Mouse (Mus musculus) hindbrain, embryonic 11.5 days (tissue): ENCODE data around the gene Lsamp. TPM values are rescaled to one million over a fixed set of nuclear protein-coding genes. Genes with fewer than 3 reads are reported as not detected.

Experiments
- ATAC-seq: fragments of 200-750 bp; cut with Nextera tagmentation; 2 replicates; pipeline ENCODE4 v1.8.0; 2017; ENCODE audit warnings: mild to moderate bottlenecking, moderate TSS enrichment, moderate library complexity; ENCODE audit not compliant: low FRiP score
- DNase-seq: peaks from one replicate; pipeline ENCODE4 v3.0.0-alpha.2; 2015; ENCODE audit warnings: low spot score
- H3K27ac ChIP-seq: fragments of 300-500 bp; sonication (generic); 2 replicates; pipeline ENCODE4 v1.5.1; 2014; ENCODE audit warnings: mild to moderate bottlenecking, low read depth, low read length
- H3K27me3 ChIP-seq: fragments of 300-500 bp; sonication (generic); 2 replicates; pipeline ENCODE4 v1.6.1; 2014; ENCODE audit warnings: mild to moderate bottlenecking, low read length, moderate library complexity, mixed read lengths; ENCODE audit not compliant: control insufficient read depth, insufficient read depth
- H3K36me3 ChIP-seq: fragments of 300-500 bp; sonication (generic); 2 replicates; pipeline ENCODE4 v1.6.1; 2014; ENCODE audit warnings: mild to moderate bottlenecking, low read length, moderate library complexity, mixed read lengths; ENCODE audit not compliant: control insufficient read depth, insufficient read depth
- H3K4me1 ChIP-seq: fragments of 300-500 bp; sonication (generic); replicated peaks from 2 replicates; pipeline ENCODE4 v1.6.1; 2014; ENCODE audit warnings: low read length, mixed read lengths; ENCODE audit not compliant: control insufficient read depth, insufficient read depth
- H3K4me2 ChIP-seq: fragments of 300-500 bp; sonication (generic); replicated peaks from 2 replicates; pipeline ENCODE4 v1.6.1; 2014; ENCODE audit warnings: mild to moderate bottlenecking, low read depth, low read length
- H3K4me3 ChIP-seq: fragments of 300-500 bp; sonication (generic); 2 replicates; pipeline ENCODE4 v1.5.1; 2014; ENCODE audit warnings: low read depth, low read length
- H3K9ac ChIP-seq: fragments of 300-500 bp; sonication (generic); 2 replicates; pipeline ENCODE4 v1.6.1; 2014; ENCODE audit warnings: low read depth, low read length
- H3K9me3 ChIP-seq: fragments of 300-500 bp; sonication (generic); 2 replicates; pipeline ENCODE4 v1.6.1; 2016; ENCODE audit warnings: low read length; ENCODE audit not compliant: control insufficient read depth
- WGBS: fragments of 180-500 bp; shearing (Covaris S2); extraction: QIAGEN DNeasy Blood & Tissue Kit; methylation state at CpG from one replicate; pipeline ENCODE4 v1.1.7; 2014; 5-methylcytosine and 5-hydroxymethylcytosine counted together
- polyA plus RNA-seq: library from polyadenylated mRNA; unstranded; fragments of >200 nt; fragmentation: Nextera tagmentation; extraction: Ambion mirVana; gene quantifications from 2 replicates; pipeline ENCODE4 v1.2.1, GENCODE M21; 2014

Gene Lsamp
- polyA plus RNA-seq, 1 experiment from 2014 or later = 16.3 TPM

- H3K4me1 ChIP-seq = no peaks in the 10 kb centered on the region
- no peaks in the 10 kb centered on the region for H3K27me3 ChIP-seq
- 77% methylated on average over 5 of the region's 5 CpGs for WGBS
- H3K4me3 ChIP-seq = no peak overlapping the region
- no peaks in the 10 kb centered on the region for H3K9me3 ChIP-seq
- no peak for DNase-seq
- H3K9ac ChIP-seq = no peak overlapping the region
- no peaks in the 10 kb centered on the region for H3K36me3 ChIP-seq
- no peak overlapping the region for H3K4me2 ChIP-seq
- H3K27ac ChIP-seq = no peak overlapping the region
- no peak for ATAC-seq
Measured at GRCm38 (mm10) chr16:40471967-40472366, 487.8 kb downstream of the Lsamp start.

- H3K4me2 ChIP-seq = no peak overlapping the region
- no peaks in the 10 kb centered on the region for H3K4me1 ChIP-seq
- H3K9me3 ChIP-seq = no peaks in the 10 kb centered on the region
- no peak for ATAC-seq
- H3K9ac ChIP-seq = no peak overlapping the region
- WGBS = 95% methylated on average over 2 of the region's 2 CpGs
- DNase-seq = no peak
- no peaks in the 10 kb centered on the region for H3K27me3 ChIP-seq
- H3K36me3 ChIP-seq = no peaks in the 10 kb centered on the region
- H3K27ac ChIP-seq = no peak overlapping the region
- no peak overlapping the region for H3K4me3 ChIP-seq
Measured at GRCm38 (mm10) chr16:40491606-40492005, 507.4 kb downstream of the Lsamp start.

DNA sequence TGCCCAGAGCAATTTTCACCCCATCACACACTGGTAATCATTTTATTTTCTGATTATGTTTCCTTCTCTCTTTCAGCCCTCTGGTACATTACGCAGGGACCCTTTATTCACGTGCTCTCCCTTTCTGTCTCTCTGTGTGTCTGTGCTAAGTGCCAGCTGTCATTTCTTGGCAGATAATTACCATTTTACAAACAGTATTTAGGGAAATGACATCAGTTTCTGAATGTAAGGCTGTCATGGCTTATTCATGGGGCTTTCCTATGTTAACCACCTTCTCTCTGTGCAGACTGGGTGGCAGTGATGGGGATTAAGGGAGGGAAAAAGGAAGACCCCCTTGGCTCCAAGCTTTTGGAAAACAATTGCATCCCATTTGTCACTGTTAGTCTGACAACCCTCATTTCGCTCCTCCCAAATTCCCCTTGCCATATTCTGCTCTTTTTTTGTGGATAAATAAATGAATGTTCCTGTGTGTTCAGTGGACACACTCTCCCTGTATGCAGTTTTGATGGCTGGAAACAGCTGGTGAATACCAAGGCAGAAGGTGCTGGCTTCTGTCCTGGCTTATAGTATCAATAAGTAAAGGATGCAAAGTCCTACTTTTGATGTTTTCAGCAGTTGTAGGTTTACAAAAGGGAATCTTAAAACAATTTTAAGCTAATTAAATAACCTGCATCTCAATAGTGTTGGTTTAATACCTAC is 520.2 kb downstream of the Lsamp start:
- no peak overlapping the region for H3K9ac ChIP-seq
- no peaks in the 10 kb centered on the region for H3K27me3 ChIP-seq
- H3K4me1 ChIP-seq = no peaks in the 10 kb centered on the region
- 44% methylated on average over 3 of the region's 3 CpGs for WGBS
- ATAC-seq = peak; percentile 53
- no peaks in the 10 kb centered on the region for H3K9me3 ChIP-seq
- DNase-seq = no peak
- H3K27ac ChIP-seq = no peak overlapping the region
- no peak overlapping the region for H3K4me2 ChIP-seq
- no peak overlapping the region for H3K4me3 ChIP-seq
- no peaks in the 10 kb centered on the region for H3K36me3 ChIP-seq

- no peak overlapping the region for H3K4me2 ChIP-seq
- DNase-seq = no peak
Measured at GRCm38 (mm10) chr16:40509146-40510030, 525.2 kb downstream of the Lsamp start.

GRCm38 (mm10) chr16:40536754-40537153 is 552.6 kb downstream of the Lsamp start:
- Histone ChIP-seq H3K9me3 (no peaks in the 10 kb centered on the region), H3K4me3 (no peak overlapping the region), H3K27ac (no peak overlapping the region), H3K4me1 (no peaks in the 10 kb centered on the region), H3K27me3 (no peaks in the 10 kb centered on the region), H3K4me2 (no peak overlapping the region), H3K36me3 (no peaks in the 10 kb centered on the region), H3K9ac (no peak overlapping the region)
- ATAC-seq (no peak), DNase-seq (no peak)
- WGBS = 8% methylated on average over 1 of the region's 1 CpGs

More at GRCm38 (mm10) chr16:40509146-40510030, 525.2 kb downstream of the Lsamp start:
- no peak for ATAC-seq
- H3K36me3 ChIP-seq = no peaks in the 10 kb centered on the region
- 80% methylated on average over 7 of the region's 7 CpGs for WGBS
- H3K4me1 ChIP-seq = no peaks in the 10 kb centered on the region
- no peak overlapping the region for H3K27ac ChIP-seq
- no peaks in the 10 kb centered on the region for H3K27me3 ChIP-seq
- H3K9ac ChIP-seq = no peak overlapping the region
- no peaks in the 10 kb centered on the region for H3K9me3 ChIP-seq
- H3K4me3 ChIP-seq = no peak overlapping the region

DNA sequence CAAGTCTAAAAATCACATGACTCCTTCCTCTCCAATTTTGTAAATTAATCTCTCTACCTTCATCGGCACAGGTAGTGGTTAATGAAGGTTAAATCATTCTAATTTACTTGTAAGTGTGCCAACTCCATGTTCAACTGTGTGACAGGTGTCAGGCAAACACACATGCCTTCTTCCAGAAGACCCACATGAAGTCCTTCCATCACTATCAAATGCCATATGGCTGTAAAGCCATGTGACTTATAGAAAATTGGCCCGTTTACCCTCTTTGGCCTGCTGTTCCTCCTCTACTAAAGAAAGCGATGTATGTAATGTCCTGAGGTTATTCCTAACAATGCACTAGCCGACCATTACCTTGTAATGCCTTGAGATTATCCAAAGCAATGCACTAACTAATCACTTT is 565.5 kb downstream of the Lsamp start:
- H3K4me3 ChIP-seq = no peak overlapping the region
- 92% methylated on average over 4 of the region's 4 CpGs for WGBS
- ATAC-seq (no peak), DNase-seq (no peak)
- H3K36me3 ChIP-seq = no peaks in the 10 kb centered on the region
- H3K4me1 ChIP-seq = no peaks in the 10 kb centered on the region
- no peak overlapping the region for H3K27ac ChIP-seq
- no peaks in the 10 kb centered on the region for H3K27me3 ChIP-seq
- no peak overlapping the region for H3K9ac ChIP-seq
- no peak overlapping the region for H3K4me2 ChIP-seq
- no peaks in the 10 kb centered on the region for H3K9me3 ChIP-seq

DNA sequence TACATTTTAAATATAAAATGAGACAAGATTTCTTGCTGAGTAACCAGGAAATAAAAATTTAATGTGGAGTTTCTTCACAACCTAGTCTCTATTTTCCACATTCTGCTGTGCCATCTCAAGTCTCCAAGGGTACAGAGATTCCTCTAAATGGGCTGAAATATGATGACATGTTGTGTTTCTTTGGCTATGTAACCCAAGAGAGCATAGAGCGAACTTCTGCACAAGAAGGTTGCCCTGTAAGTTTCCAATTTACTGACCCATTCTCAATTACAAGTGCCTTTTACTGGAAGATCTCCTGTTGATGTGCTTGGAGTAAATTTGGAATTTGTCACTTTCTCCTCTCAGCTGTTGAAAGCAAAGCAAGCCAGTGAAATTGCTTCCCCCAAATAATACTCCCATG is 571.4 kb downstream of the Lsamp start:
- H3K4me1 ChIP-seq = no peaks in the 10 kb centered on the region
- no peak overlapping the region for H3K27ac ChIP-seq
- WGBS = 72% methylated on average over 1 of the region's 1 CpGs
- H3K36me3 ChIP-seq = no peaks in the 10 kb centered on the region
- no peak overlapping the region for H3K4me3 ChIP-seq
- H3K27me3 ChIP-seq = no peaks in the 10 kb centered on the region
- H3K9me3 ChIP-seq = no peaks in the 10 kb centered on the region
- H3K9ac ChIP-seq = no peak overlapping the region
- no peak overlapping the region for H3K4me2 ChIP-seq
- no peak for DNase-seq
- ATAC-seq = no peak

DNA sequence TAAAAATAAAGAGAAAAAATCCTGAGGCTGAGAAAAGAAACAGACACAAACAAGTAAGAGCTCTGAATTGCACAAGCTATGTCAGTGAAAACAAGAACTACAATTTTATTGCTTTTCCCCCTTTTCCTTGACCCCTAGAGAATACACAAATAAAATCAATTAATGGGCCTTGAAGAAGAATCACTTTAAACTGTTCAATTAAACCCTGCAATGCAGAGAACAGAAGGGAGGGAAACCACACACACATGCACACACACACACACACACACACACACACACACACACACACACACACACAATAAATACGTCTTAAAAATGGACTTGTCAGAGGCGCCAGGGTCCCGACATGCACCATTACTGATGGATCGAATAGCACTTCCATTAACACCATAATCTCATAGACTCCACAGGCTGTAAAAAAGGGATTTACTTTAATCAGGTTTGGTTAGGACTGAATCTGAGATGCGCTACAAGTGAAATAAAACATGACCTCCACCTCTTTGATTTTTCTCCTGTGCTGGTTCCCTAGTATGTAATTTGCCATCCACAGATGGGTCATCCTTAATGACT is 573.6 kb downstream of the Lsamp start:
- Histone ChIP-seq H3K4me2 (no peak overlapping the region), H3K4me3 (no peak overlapping the region), H3K9me3 (no peaks in the 10 kb centered on the region), H3K9ac (no peak overlapping the region), H3K27me3 (no peaks in the 10 kb centered on the region), H3K4me1 (no peaks in the 10 kb centered on the region), H3K36me3 (no peaks in the 10 kb centered on the region), H3K27ac (no peak overlapping the region)
- ATAC-seq = no peak; the same call in 1 of the 2 replicates
- no peak for DNase-seq
- WGBS = 86% methylated on average over 5 of the region's 5 CpGs
